Mouse (Mus musculus) stomach, embryonic 16.5 days (tissue): ENCODE data around the gene Hoxd3. TPM values are rescaled to one million over a fixed set of nuclear protein-coding genes. Genes with fewer than 3 reads are reported as not detected.

Experiments used
- ATAC-seq: fragments of 200-750 bp; cut with Nextera tagmentation; 2 replicates; pipeline ENCODE4 v1.8.0; 2017; ENCODE audit warnings: moderate number of reproducible peaks, moderate TSS enrichment; ENCODE audit not compliant: insufficient read depth, low FRiP score
- H3K27ac ChIP-seq: fragments of 300-500 bp; sonication (generic); 2 replicates; pipeline ENCODE4 v1.5.1; 2014; ENCODE audit warnings: low read length
- H3K27me3 ChIP-seq: fragments of 300-500 bp; sonication (generic); 2 replicates; pipeline ENCODE4 v1.6.1; 2014; ENCODE audit warnings: low read length, control low read depth, mixed read lengths; ENCODE audit not compliant: control insufficient read depth, insufficient read depth
- H3K36me3 ChIP-seq: fragments of 300-500 bp; sonication (generic); 2 replicates; pipeline ENCODE4 v1.6.1; 2014; ENCODE audit warnings: low read length; ENCODE audit not compliant: control insufficient read depth, insufficient read depth
- H3K4me1 ChIP-seq: fragments of 300-500 bp; sonication (generic); 2 replicates; pipeline ENCODE4 v1.6.1; 2014; ENCODE audit warnings: low read length, control low read depth, mixed read lengths; ENCODE audit not compliant: control insufficient read depth, insufficient read depth
- H3K4me2 ChIP-seq: fragments of 300-500 bp; sonication (generic); 2 replicates; pipeline ENCODE4 v1.6.1; 2014; ENCODE audit warnings: low read depth, low read length, mixed read lengths
- H3K4me3 ChIP-seq: fragments of 300-500 bp; sonication (generic); replicated peaks from 2 replicates; pipeline ENCODE4 v1.5.1; 2014; ENCODE audit warnings: mild to moderate bottlenecking, low read length
- H3K9ac ChIP-seq: fragments of 300-500 bp; sonication (generic); 2 replicates; pipeline ENCODE4 v1.6.1; 2014; ENCODE audit warnings: low read length
- H3K9me3 ChIP-seq: fragments of 300-500 bp; sonication (generic); replicated peaks from 2 replicates; pipeline ENCODE4 v1.6.1; 2016; ENCODE audit warnings: low read length, control low read depth; ENCODE audit not compliant: control insufficient read depth
- WGBS: fragments of 180-500 bp; shearing (Covaris S2); extraction: QIAGEN DNeasy Blood & Tissue Kit; methylation state at CpG from one replicate; pipeline ENCODE4 v1.1.7; 2014; 5-methylcytosine and 5-hydroxymethylcytosine counted together
- polyA plus RNA-seq: library from polyadenylated mRNA; unstranded; fragments of >200 nt; fragmentation: Nextera tagmentation; extraction: Ambion mirVana; gene quantifications from 2 replicates; pipeline ENCODE4 v1.2.1, GENCODE M21; 2015

Gene Hoxd3
- polyA plus RNA-seq, 1 experiment from 2014 or later = 9.2 TPM

GRCm38 (mm10) chr2:74752431-74753174 is 40.9 kb downstream of the Hoxd3 start:
- peak overlapping the region; percentile 51 for H3K4me2 ChIP-seq
- ATAC-seq = no peak
- no peak overlapping the region for H3K27ac ChIP-seq
- peaks cover 78% of the 10 kb centered on the region for H3K27me3 ChIP-seq
- H3K9ac ChIP-seq = peak overlapping the region; percentile 40
- H3K4me3 ChIP-seq = peak overlapping the region; percentile 35
- H3K9me3 ChIP-seq = no peaks in the 10 kb centered on the region
- H3K4me1 ChIP-seq = peaks cover 10% of the 10 kb centered on the region; the same call in 1 of the 2 replicates
- H3K36me3 ChIP-seq = no peaks in the 10 kb centered on the region
- WGBS = 5% methylated on average over 45 of the region's 45 CpGs

DNA sequence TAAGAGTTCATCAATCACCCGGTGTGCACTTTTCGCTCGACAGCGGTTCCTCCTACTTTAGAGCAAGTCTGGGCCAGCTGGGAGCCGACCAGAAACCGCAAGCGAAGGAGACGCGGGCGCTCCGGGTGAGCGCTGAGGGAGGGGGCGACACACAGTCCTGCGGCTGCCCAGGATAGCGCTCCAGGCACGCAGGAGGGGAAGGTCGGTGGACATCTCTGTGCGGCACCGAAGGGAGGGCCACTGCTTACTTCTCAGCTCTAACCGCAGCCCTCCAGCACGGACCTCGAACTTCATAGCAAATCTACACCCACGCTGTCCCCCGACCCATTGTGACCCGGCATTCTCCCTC is 41.4 kb downstream of the Hoxd3 start:
- Histone ChIP-seq H3K36me3 (no peaks in the 10 kb centered on the region), H3K9ac (peak overlapping the region; percentile 40), H3K4me3 (peak overlapping the region; percentile 35), H3K27me3 (peaks cover 78% of the 10 kb centered on the region), H3K27ac (no peak overlapping the region), H3K9me3 (no peaks in the 10 kb centered on the region), H3K4me2 (peak overlapping the region; percentile 51), H3K4me1 (peaks cover 10% of the 10 kb centered on the region; the same call in 1 of the 2 replicates)
- ATAC-seq = no peak
- 3% methylated on average over 25 of the region's 25 CpGs for WGBS

DNA sequence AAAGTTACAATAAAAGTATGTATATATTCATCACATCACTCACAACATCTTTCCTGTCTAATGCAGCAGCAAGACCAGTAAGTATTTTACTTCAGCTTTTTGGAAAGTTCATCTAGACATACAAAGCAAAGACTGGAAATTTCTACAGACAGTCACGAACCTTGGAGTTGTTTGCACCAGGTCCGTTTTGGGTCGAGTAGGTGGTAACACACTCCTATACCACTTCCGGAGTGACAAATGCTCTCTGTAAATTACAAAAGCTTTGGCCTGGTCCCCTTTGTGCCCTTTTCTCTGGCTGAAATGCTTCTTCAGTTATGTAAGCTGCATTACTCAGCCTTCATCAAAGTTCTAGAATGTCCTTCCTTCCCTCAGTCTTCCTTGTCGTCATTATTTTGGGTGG is 42.0 kb downstream of the Hoxd3 start:
- Histone ChIP-seq H3K9me3 (no peaks in the 10 kb centered on the region), H3K4me2 (no peak overlapping the region), H3K27me3 (peaks cover 78% of the 10 kb centered on the region), H3K4me1 (peaks cover 10% of the 10 kb centered on the region; the same call in 1 of the 2 replicates), H3K27ac (no peak overlapping the region), H3K36me3 (no peaks in the 10 kb centered on the region), H3K9ac (no peak overlapping the region), H3K4me3 (no peak overlapping the region)
- ATAC-seq = no peak
- WGBS = 41% methylated on average over 5 of the region's 5 CpGs

DNA sequence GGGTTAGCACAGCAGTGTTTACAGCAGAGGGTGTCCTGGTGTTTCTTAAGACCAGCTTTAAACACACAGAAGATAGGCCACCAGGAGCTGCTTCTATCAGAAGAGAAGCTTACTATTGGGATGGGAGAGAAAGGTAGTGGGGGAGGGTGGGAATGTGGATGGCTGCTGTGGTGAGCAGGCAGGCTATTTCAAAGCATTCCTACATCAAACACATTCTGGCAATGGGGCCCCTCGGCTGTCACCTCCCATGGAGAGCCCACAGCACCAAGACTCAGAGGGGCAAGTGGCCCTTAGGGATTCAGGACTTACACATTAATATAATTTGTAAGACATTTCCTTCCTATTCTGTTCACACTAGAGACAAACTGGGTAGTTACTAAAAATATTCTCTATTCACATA is 48.4 kb downstream of the Hoxd3 start:
- no peak for ATAC-seq
- 4% methylated on average over 1 of the region's 1 CpGs for WGBS
- H3K9ac ChIP-seq = no peak overlapping the region

GRCm38 (mm10) chr2:74761941-74762340 is 50.2 kb downstream of the Hoxd3 start:
- 6% methylated on average over 13 of the region's 13 CpGs for WGBS
- Histone ChIP-seq H3K4me3 (no peak overlapping the region), H3K4me2 (peak overlapping the region; percentile 91; the same call in 1 of the 2 replicates), H3K4me1 (peaks cover 10% of the 10 kb centered on the region), H3K9me3 (no peaks in the 10 kb centered on the region), H3K27me3 (peaks cover 68% of the 10 kb centered on the region), H3K27ac (no peak overlapping the region), H3K36me3 (no peaks in the 10 kb centered on the region), H3K9ac (no peak overlapping the region)
- no peak for ATAC-seq

More for the DNA sequence above, 48.4 kb downstream of the Hoxd3 start:
- peaks cover 68% of the 10 kb centered on the region for H3K27me3 ChIP-seq
- H3K9me3 ChIP-seq = no peaks in the 10 kb centered on the region
- peaks cover 10% of the 10 kb centered on the region for H3K4me1 ChIP-seq
- H3K36me3 ChIP-seq = no peaks in the 10 kb centered on the region
- H3K27ac ChIP-seq = no peak overlapping the region
- H3K4me2 ChIP-seq = no peak overlapping the region
- no peak overlapping the region for H3K4me3 ChIP-seq

- Histone ChIP-seq H3K4me3 (peak within 1 kb of the TSS; percentile 55), H3K9ac (peak within 1 kb of the TSS; percentile 21; the same call in 1 of the 2 replicates), H3K4me1 (peaks cover 10% of the 10 kb centered on the region), H3K9me3 (no peaks in the 10 kb centered on the region), H3K27ac (no peak within 1 kb of the TSS), H3K27me3 (peaks cover 67% of the 10 kb centered on the region), H3K36me3 (no peaks in the 10 kb centered on the region), H3K4me2 (peak within 1 kb of the TSS; percentile 91)
- peak; percentile 47 for ATAC-seq
- WGBS = under 1% methylated on average over 61 of the region's 61 CpGs
Measured at GRCm38 (mm10) chr2:74762522-74763244, 51.0 kb downstream of the Hoxd3 start, which contains the start of gene Hoxd1. Gene Hoxd1, plus strand, starts transcription at chr2:74762980.

DNA sequence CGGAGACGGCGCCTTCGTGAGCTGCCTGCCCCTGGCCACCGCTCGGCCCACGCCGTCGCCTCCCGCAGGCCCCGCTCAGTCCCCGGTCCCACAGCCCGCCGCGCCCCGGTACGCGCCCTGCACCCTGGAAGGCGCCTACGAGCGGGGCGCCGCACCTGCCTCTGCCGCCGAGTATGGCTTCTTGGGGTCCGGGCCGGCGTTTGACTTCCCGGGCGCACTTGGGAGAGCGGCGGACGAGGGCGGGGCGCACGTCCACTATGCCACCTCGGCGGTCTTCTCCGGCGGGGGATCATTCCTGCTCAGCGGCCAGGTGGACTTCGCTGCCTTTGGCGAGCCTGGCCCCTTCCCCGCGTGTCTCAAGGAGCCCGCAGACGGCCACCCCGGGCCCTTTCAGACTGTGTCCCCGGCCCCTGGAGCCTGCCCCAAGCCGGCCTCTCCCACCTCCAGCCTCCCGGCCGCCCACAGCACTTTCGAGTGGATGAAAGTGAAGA is 51.6 kb downstream of the Hoxd3 start:
- H3K9ac ChIP-seq = 0 out of 2 replicates have a peak overlapping the region, but pooled peaks have one; percentile 21
- no peak overlapping the region for H3K27ac ChIP-seq
- peak; percentile 47; the same call in 1 of the 2 replicates for ATAC-seq
- H3K9me3 ChIP-seq = no peaks in the 10 kb centered on the region
- no peaks in the 10 kb centered on the region for H3K36me3 ChIP-seq
- H3K4me2 ChIP-seq = peak overlapping the region; percentile 91
- H3K4me3 ChIP-seq = peak overlapping the region; percentile 55
- peaks cover 62% of the 10 kb centered on the region for H3K27me3 ChIP-seq
- 1% methylated on average over 52 of the region's 53 CpGs for WGBS
- peaks cover 10% of the 10 kb centered on the region for H3K4me1 ChIP-seq

- Histone ChIP-seq H3K27me3 (peaks cover 60% of the 10 kb centered on the region), H3K4me3 (no peak overlapping the region), H3K36me3 (no peaks in the 10 kb centered on the region), H3K4me2 (no peak overlapping the region), H3K4me1 (peaks cover 10% of the 10 kb centered on the region), H3K9me3 (no peaks in the 10 kb centered on the region), H3K27ac (no peak overlapping the region), H3K9ac (no peak overlapping the region)
- ATAC-seq = no peak
- 36% methylated on average over 10 of the region's 10 CpGs for WGBS
Measured at GRCm38 (mm10) chr2:74763976-74764375, 52.2 kb downstream of the Hoxd3 start.

DNA sequence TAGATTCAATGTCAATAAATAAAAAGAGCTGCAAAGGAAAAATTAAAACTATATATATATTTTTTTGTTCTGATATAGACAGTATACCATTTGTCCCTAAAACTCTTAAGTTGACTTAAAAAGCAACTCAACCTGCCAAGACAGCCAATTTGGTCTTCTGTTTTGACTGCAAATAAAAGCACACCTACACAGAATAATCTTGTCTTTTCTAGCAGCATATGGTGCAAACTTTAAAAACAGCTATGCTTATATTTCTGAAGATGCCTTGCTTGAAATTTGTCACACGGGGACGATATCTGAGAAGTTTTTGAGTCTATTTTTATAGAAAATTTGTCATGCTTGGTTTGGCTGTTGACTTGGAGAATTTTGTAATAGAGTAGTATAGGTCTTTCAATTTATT is 62.6 kb downstream of the Hoxd3 start:
- no peak for ATAC-seq
- WGBS = 81% methylated on average over 2 of the region's 2 CpGs
- no peak overlapping the region for H3K4me2 ChIP-seq
- H3K9ac ChIP-seq = no peak overlapping the region
- H3K4me1 ChIP-seq = no peaks in the 10 kb centered on the region
- no peaks in the 10 kb centered on the region for H3K9me3 ChIP-seq
- no peak overlapping the region for H3K27ac ChIP-seq
- peaks cover 5% of the 10 kb centered on the region; the same call in 1 of the 2 replicates for H3K27me3 ChIP-seq
- H3K4me3 ChIP-seq = no peak overlapping the region
- H3K36me3 ChIP-seq = no peaks in the 10 kb centered on the region
